Mouse (Mus musculus) megakaryocyte, embryonic 14.5 days (primary cell): Measurements from ENCODE around the gene Gm14525. TPM values are rescaled to one million over a fixed set of nuclear protein-coding genes. Genes with fewer than 3 reads are reported as not detected.
"Not testable (repeated sequence)": the region's sequence is repeated elsewhere in the genome, so short reads cannot be mapped to it uniquely, and the experiment has no call there.

Experiments
- H3K27me3 ChIP-seq: replicated peaks from 2 replicates; pipeline ENCODE3; 2012; ENCODE audit warnings: inconsistent platforms
- H3K36me3 ChIP-seq: replicated peaks from 2 replicates; pipeline ENCODE3; 2012; ENCODE audit warnings: low read length, inconsistent platforms, mixed read lengths
- H3K4me1 ChIP-seq: 2 replicates; pipeline ENCODE4 v1.6.1; 2012; ENCODE audit warnings: inconsistent platforms
- H3K4me3 ChIP-seq: replicated peaks from 2 replicates; pipeline ENCODE3; 2012; ENCODE audit warnings: moderate library complexity, mild to moderate bottlenecking, inconsistent platforms
- H3K9me3 ChIP-seq: 2 replicates; pipeline ENCODE4 v1.6.1; 2012; ENCODE audit warnings: inconsistent platforms
- polyA plus RNA-seq: library from polyadenylated mRNA; stranded (reverse); fragments of >175 nt; gene quantifications from 2 replicates; pipeline ENCODE4 v1.2.3, GENCODE M21; 2012; ENCODE audit warnings: low replicate concordance; ENCODE audit not compliant: insufficient read depth

The Gm14525 gene
- polyA plus RNA-seq = not detected in 2 replicates

DNA sequence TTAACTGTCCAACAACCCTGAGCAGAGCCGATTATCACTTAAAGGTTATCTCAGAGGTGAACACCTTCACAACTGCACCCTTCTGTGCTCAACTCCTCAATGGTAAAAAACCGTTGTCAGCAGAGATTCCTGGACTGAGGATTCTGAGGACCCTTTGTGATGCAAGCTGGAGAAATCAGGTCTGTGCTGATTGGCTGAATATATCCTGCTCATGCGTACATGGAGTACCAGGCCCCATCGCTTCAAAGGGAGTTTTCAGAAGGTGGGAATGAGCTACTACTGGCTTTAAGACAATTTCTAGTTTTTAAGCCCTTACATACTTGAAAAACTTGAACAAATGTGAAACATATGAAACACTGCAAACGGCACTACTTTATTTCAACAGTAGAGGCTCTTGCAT is at the start of gene Gm14525:
TSS of gene Gm14525 (minus strand) at position 101 of the 400 bp plus-strand sequence.
- not testable (repeated sequence) for H3K9me3 ChIP-seq, H3K4me1 ChIP-seq, H3K36me3 ChIP-seq, H3K4me3 ChIP-seq, H3K27me3 ChIP-seq

Other genes starting within 250 kb of the Gm14525 start
- not detected in 2 replicates for gene Slx, start 157.1 kb downstream of the Gm14525 start, polyA plus RNA-seq
- gene Gm6121, start 233.1 kb upstream of the Gm14525 start, polyA plus RNA-seq = not detected in 2 replicates